In the genomic region with DNA sequence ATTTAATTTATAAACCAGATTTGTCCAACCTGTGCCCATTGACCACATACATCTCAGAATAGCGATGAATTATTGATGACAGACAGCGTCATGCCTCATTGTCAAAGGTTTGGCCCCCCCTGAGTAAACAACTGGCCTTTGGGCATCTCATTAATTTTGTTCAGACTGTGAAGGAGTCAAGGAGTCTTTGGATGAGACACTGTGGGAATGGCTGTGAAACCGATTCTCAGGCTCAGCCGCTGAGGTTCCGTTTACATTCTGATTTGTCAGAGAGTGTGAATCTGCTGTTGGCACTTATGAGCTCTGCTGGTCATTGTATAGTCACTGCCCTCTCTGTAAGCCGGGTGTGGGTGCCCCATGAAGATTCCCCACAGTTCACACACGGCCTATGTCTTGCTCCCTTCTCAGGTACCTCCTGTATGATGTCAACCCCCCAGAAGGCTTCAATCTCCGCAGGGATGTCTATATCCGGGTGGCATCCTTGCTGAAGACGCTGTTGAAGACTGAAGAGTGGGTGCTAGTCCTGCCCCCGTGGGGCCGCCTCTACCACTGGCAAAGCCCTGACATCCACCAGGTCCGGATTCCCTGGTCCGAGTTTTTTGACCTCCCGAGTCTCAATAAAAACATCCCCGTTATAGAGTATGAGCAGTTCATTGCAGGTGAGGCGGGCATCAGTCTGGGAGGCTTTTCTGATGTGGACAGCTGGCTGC, we compare ENCODE assay signal across 9 mouse cellular contexts. TPM values are rescaled to one million over a fixed set of nuclear protein-coding genes. Genes with fewer than 3 reads are reported as not detected.
DNase-seq lines count a peak whose midpoint lies in the region; ATAC-seq lines count a peak whose summit lies in the region.
"Had no signal": no experiment of that assay in that cellular context is flagged by ENCODE, and none has a peak within 500 bp of the region (broad histone marks: within the 10 kb centered on the region; RNA-seq: fewer than 3 reads in every experiment).

No protein-coding gene starts in this region.

- WGBS in kidney, embryonic 14.5 days = 79% methylated on average over 17 of the region's 17 CpGs
- 87% methylated on average over 17 of the region's 17 CpGs for WGBS in embryonic facial prominence, embryonic 14.5 days
- 79% methylated on average over 17 of the region's 17 CpGs for WGBS in hindbrain, embryonic 16.5 days
- 85% methylated on average over 17 of the region's 17 CpGs for WGBS in midbrain, embryonic 15.5 days

- ATAC-seq in kidney, embryonic 14.5 days (ENCODE audit: low FRiP score, low TSS enrichment) = no peak
- no peak for ATAC-seq in embryonic facial prominence, embryonic 14.5 days (ENCODE audit: low read depth)
- no peak for ATAC-seq in hindbrain, embryonic 16.5 days
- ATAC-seq in midbrain, embryonic 15.5 days (replicated peaks) = no peak
- no peak for ATAC-seq in megakaryocyte-erythroid progenitor cell, adult 5-6 weeks (replicated peaks; ENCODE audit: low FRiP score, low TSS enrichment, poor library complexity, severe bottlenecking)
- no peak for ATAC-seq in activated CD4-positive, CD25-positive, alpha-beta regulatory T cell, adult 4 months

- intact Hi-C loops in left cerebral cortex, postnatal 25 days (cut with DNase I) = no loop called here

- H3K36me3 ChIP-seq in kidney, embryonic 14.5 days (ENCODE audit: control insufficient read depth, insufficient read depth, low read length) = peaks cover 46% of the 10 kb centered on the region
- peaks cover 49% of the 10 kb centered on the region for H3K36me3 ChIP-seq in embryonic facial prominence, embryonic 14.5 days (ENCODE audit: control insufficient read depth, insufficient read depth, low read length)
- H3K36me3 ChIP-seq in hindbrain, embryonic 16.5 days (ENCODE audit: control insufficient read depth, insufficient read depth, low read length) = peaks cover 20% of the 10 kb centered on the region
- H3K36me3 ChIP-seq in midbrain, embryonic 15.5 days (replicated peaks) = peaks cover 9% of the 10 kb centered on the region; the same call in 1 of the 2 replicates

- peak overlapping the region; percentile 60 for H3K4me2 ChIP-seq in kidney, embryonic 14.5 days (replicated peaks; ENCODE audit: low read depth, low read length)
- H3K4me2 ChIP-seq in embryonic facial prominence, embryonic 14.5 days (ENCODE audit: low read depth, low read length) = peak overlapping the region; percentile 86
- H3K4me2 ChIP-seq in hindbrain, embryonic 16.5 days (ENCODE audit: low read length) = peak overlapping the region; percentile 71
- peak overlapping the region; percentile 77 for H3K4me2 ChIP-seq in midbrain, embryonic 15.5 days

- peak overlapping the region; percentile 89 for H3K4me3 ChIP-seq in kidney, embryonic 14.5 days (ENCODE audit: low read length)
- peak overlapping the region; percentile 96 for H3K4me3 ChIP-seq in embryonic facial prominence, embryonic 14.5 days (ENCODE audit: low read depth, low read length)
- H3K4me3 ChIP-seq in hindbrain, embryonic 16.5 days (ENCODE audit: low read length) = peak overlapping the region; percentile 88
- peak overlapping the region; percentile 84 for H3K4me3 ChIP-seq in midbrain, embryonic 15.5 days

- H3K4me1 ChIP-seq in kidney, embryonic 14.5 days (ENCODE audit: control insufficient read depth, insufficient read depth, low read length) = peaks cover 10% of the 10 kb centered on the region; the same call in 1 of the 2 replicates
- peaks cover 11% of the 10 kb centered on the region for H3K4me1 ChIP-seq in embryonic facial prominence, embryonic 14.5 days (ENCODE audit: control insufficient read depth, insufficient read depth, low read length)
- peaks cover 13% of the 10 kb centered on the region for H3K4me1 ChIP-seq in hindbrain, embryonic 16.5 days (ENCODE audit: control insufficient read depth, insufficient read depth, low read depth, low read length)
- H3K4me1 ChIP-seq in midbrain, embryonic 15.5 days = peaks cover 14% of the 10 kb centered on the region

- H3K27ac ChIP-seq in kidney, embryonic 14.5 days (ENCODE audit: low read depth, low read length) = no peak overlapping the region
- H3K27ac ChIP-seq in embryonic facial prominence, embryonic 14.5 days (replicated peaks; ENCODE audit: low read depth, low read length) = no peak overlapping the region
- no peak overlapping the region for H3K27ac ChIP-seq in hindbrain, embryonic 16.5 days (ENCODE audit: low read depth, low read length)
- no peak overlapping the region for H3K27ac ChIP-seq in midbrain, embryonic 15.5 days

- peak overlapping the region; percentile 54 for H3K9ac ChIP-seq in kidney, embryonic 14.5 days (ENCODE audit: low read depth, low read length)
- H3K9ac ChIP-seq in embryonic facial prominence, embryonic 14.5 days (ENCODE audit: low read depth, low read length) = peak overlapping the region; percentile 89
- peak overlapping the region; percentile 27; the same call in 1 of the 2 replicates for H3K9ac ChIP-seq in hindbrain, embryonic 16.5 days (ENCODE audit: low read depth, low read length)
- H3K9ac ChIP-seq in midbrain, embryonic 15.5 days = peak overlapping the region; percentile 67

- no peak for DNase-seq in kidney, adult 8-10 months
- no peak for DNase-seq in embryonic facial prominence, embryonic 14.5 days (ENCODE audit: low spot score)
- DNase-seq in left cerebral cortex, postnatal 25 days (ENCODE audit: low spot score in 2 of 2) = no peak
- DNase-seq: cerebellum, adult 18-20 months had no signal

- H3K9me3 ChIP-seq in kidney, embryonic 14.5 days (ENCODE audit: control insufficient read depth, low read length) = no peaks in the 10 kb centered on the region
- H3K9me3 ChIP-seq in embryonic facial prominence, embryonic 14.5 days (ENCODE audit: control insufficient read depth, low read length) = no peaks in the 10 kb centered on the region
- H3K9me3 ChIP-seq in hindbrain, embryonic 16.5 days (ENCODE audit: control insufficient read depth, low read length) = no peaks in the 10 kb centered on the region
- no peaks in the 10 kb centered on the region for H3K9me3 ChIP-seq in midbrain, embryonic 15.5 days

- H3K27me3 ChIP-seq in kidney, embryonic 14.5 days (ENCODE audit: control insufficient read depth, insufficient read depth, low read length) = no peaks in the 10 kb centered on the region
- no peaks in the 10 kb centered on the region for H3K27me3 ChIP-seq in embryonic facial prominence, embryonic 14.5 days (replicated peaks; ENCODE audit: control insufficient read depth, insufficient read depth, low read length)
- H3K27me3 ChIP-seq in hindbrain, embryonic 16.5 days (replicated peaks; ENCODE audit: control insufficient read depth, insufficient read depth, low read length) = no peaks in the 10 kb centered on the region
- H3K27me3 ChIP-seq in midbrain, embryonic 15.5 days (replicated peaks) = no peaks in the 10 kb centered on the region

RNA-seq across cellular contexts. Expression of gene Pofut2, which starts 1.3 kb away (rescaled TPM):
- 96.3 and 112 TPM in 2 replicates for polyA plus RNA-seq in kidney, embryonic 14.5 days (2014; fragmentation: Nextera tagmentation; extraction: Ambion mirVana)
- 168 and 170 TPM in 2 replicates for polyA plus RNA-seq in embryonic facial prominence, embryonic 14.5 days (2014; fragmentation: Nextera tagmentation; extraction: Ambion mirVana)
- 58.8 and 65.7 TPM in 2 replicates for polyA plus RNA-seq in hindbrain, embryonic 16.5 days (2015; fragmentation: Nextera tagmentation; extraction: Ambion mirVana)
- 58.0 and 59.2 TPM in 2 replicates for polyA plus RNA-seq in midbrain, embryonic 15.5 days (2015; fragmentation: Nextera tagmentation; extraction: Ambion mirVana)
- total RNA-seq in left cerebral cortex, postnatal 25 days (2021) = 10 to 100 TPM; 32.8 to 35.9 TPM
- 18.3 and 24.5 TPM in 2 replicates for total RNA-seq in megakaryocyte-erythroid progenitor cell, adult 5-6 weeks (2014; fragmentation: Nextera tagmentation)
- 7.4 and 14.8 TPM in 2 replicates for total RNA-seq in megakaryocyte-erythroid progenitor cell, adult 5-6 weeks (2017)
- polyA plus RNA-seq in activated CD4-positive, CD25-positive, alpha-beta regulatory T cell, adult 4 months (2017; shearing (Covaris generic)) = 10 to 100 TPM; 18.5 to 19.9 TPM

Comparison
In these comparisons a context has a peak if more than half of its experiments do, and no peak if none do; other contexts are left out.
1. H3K9ac ChIP-seq: peak in every context shown above with its lines; median percentile 89 in embryonic facial prominence, embryonic 14.5 days; 67 in midbrain, embryonic 15.5 days; 54 in kidney, embryonic 14.5 days; 27 in hindbrain, embryonic 16.5 days.